In genomic region chr19:46320076-46320785, GRCm38 (mm10) we compare ENCODE assay signal across 11 mouse cellular contexts. TPM values are rescaled to one million over a fixed set of nuclear protein-coding genes. Genes with fewer than 3 reads are reported as not detected.
DNase-seq lines count a peak whose midpoint lies in the region; ATAC-seq and TF ChIP-seq lines count a peak whose summit lies in the region.
"Had no signal": no experiment of that assay in that cellular context is flagged by ENCODE, and none has a peak within 500 bp of the region (broad histone marks: within the 10 kb centered on the region; RNA-seq: fewer than 3 reads in every experiment).

No protein-coding gene starts in this region.

- no peaks in the 10 kb centered on the region for H3K36me3 ChIP-seq in neural tube, embryonic 13.5 days
- no peaks in the 10 kb centered on the region for H3K36me3 ChIP-seq in midbrain, embryonic 16.5 days (ENCODE audit: control insufficient read depth, insufficient read depth, low read length)
- H3K36me3 ChIP-seq: heart, embryonic 13.5 days had no signal

- H3K4me1 ChIP-seq in neural tube, embryonic 13.5 days (replicated peaks), result peaks cover 87% of the 10 kb centered on the region
- peaks cover 88% of the 10 kb centered on the region for H3K4me1 ChIP-seq in midbrain, embryonic 16.5 days (ENCODE audit: control insufficient read depth, insufficient read depth, low read length)

- ATAC-seq in neural tube, embryonic 13.5 days (ENCODE audit: low read depth), result no peak
- no peak for ATAC-seq in midbrain, embryonic 16.5 days
- ATAC-seq: hindbrain, embryonic 16.5 days had no signal

- no peak for TF ChIP-seq CTCF in gastrocnemius, adult 2 months (IDR thresholded peaks at IDR 0.05)

- H3K4me3 ChIP-seq in gastrocnemius, adult 2 months, result no peak overlapping the region
- no peak overlapping the region for H3K4me3 ChIP-seq in neural tube, embryonic 13.5 days
- H3K4me3 ChIP-seq in midbrain, embryonic 16.5 days (ENCODE audit: low read depth, low read length), result no peak overlapping the region
- H3K4me3 ChIP-seq: heart, embryonic 13.5 days had no signal

- H3K4me2 ChIP-seq in neural tube, embryonic 13.5 days, result no peak overlapping the region
- no peak overlapping the region for H3K4me2 ChIP-seq in midbrain, embryonic 16.5 days (ENCODE audit: low read length)

- H3K27me3 ChIP-seq in neural tube, embryonic 13.5 days, result peaks cover 82% of the 10 kb centered on the region
- peaks cover 8% of the 10 kb centered on the region for H3K27me3 ChIP-seq in midbrain, embryonic 16.5 days (ENCODE audit: control insufficient read depth, insufficient read depth, low read depth, low read length)

- DNase-seq in gastrocnemius, adult 2 months, result peak; percentile 10
- no peak for DNase-seq in gastrocnemius, postnatal 14 days
- no peak for DNase-seq in neural tube, embryonic 10.5 days (ENCODE audit: extremely low spot score, low spot score)
- peak; percentile 23 to 34 for DNase-seq in cerebellum, postnatal 25 days
- no peak for DNase-seq in ovary, postnatal 10 days (ENCODE audit: low spot score)
- DNase-seq: adrenal gland, postnatal 25 days; thymus, postnatal 25 days had no signal

- H3K27ac ChIP-seq in gastrocnemius, adult 2 months, result no peak overlapping the region
- H3K27ac ChIP-seq in neural tube, embryonic 13.5 days (replicated peaks), result 0 out of 2 replicates have a peak overlapping the region, but pooled peaks have one; percentile 33
- 0 out of 2 replicates have a peak overlapping the region, but pooled peaks have one; percentile 35 for H3K27ac ChIP-seq in midbrain, embryonic 16.5 days (ENCODE audit: low read length)
- H3K27ac ChIP-seq: heart, embryonic 13.5 days had no signal

- intact Hi-C loops in gastrocnemius, adult 2 months (cut with DNase I), result no loop called here
- intact Hi-C loops in gastrocnemius, postnatal 14 days (cut with DNase I; ENCODE audit: low total_unique reads), result no loop called here

- no peaks in the 10 kb centered on the region for H3K9me3 ChIP-seq in neural tube, embryonic 13.5 days
- H3K9me3 ChIP-seq in midbrain, embryonic 16.5 days (replicated peaks; ENCODE audit: control insufficient read depth, low read length, poor library complexity, severe bottlenecking), result no peaks in the 10 kb centered on the region
- H3K9me3 ChIP-seq: heart, embryonic 13.5 days had no signal

- no peak overlapping the region for H3K9ac ChIP-seq in neural tube, embryonic 13.5 days
- no peak overlapping the region for H3K9ac ChIP-seq in midbrain, embryonic 16.5 days (ENCODE audit: low read depth, low read length)
- H3K9ac ChIP-seq: heart, embryonic 13.5 days had no signal

- 80% methylated on average over 8 of the region's 8 CpGs for WGBS in neural tube, embryonic 13.5 days
- WGBS in midbrain, embryonic 16.5 days, result 89% methylated on average over 8 of the region's 8 CpGs

RNA-seq across cellular contexts. Expression of gene Psd, which starts 6.7 kb away (rescaled TPM):
- under 1 TPM; 0.14 to 0.36 TPM for total RNA-seq in gastrocnemius, adult 2 months (2021)
- 1 to 10 TPM; 1.4 to 1.9 TPM for total RNA-seq in gastrocnemius, postnatal 14 days (2021)
- 47.2 and 53.8 TPM in 2 replicates for polyA plus RNA-seq in neural tube, embryonic 13.5 days (2015; fragmentation: Nextera tagmentation; extraction: Ambion mirVana)
- polyA plus RNA-seq in midbrain, embryonic 16.5 days (2015; fragmentation: Nextera tagmentation; extraction: Ambion mirVana), result 129 and 146 TPM in 2 replicates

RNA-seq across cellular contexts. Expression of gene Fbxl15, which starts 7.8 kb away (rescaled TPM):
- 1 to 10 TPM; 2.9 to 3.8 TPM for total RNA-seq in gastrocnemius, adult 2 months (2021)
- 1 to 10 TPM; 2.4 to 2.8 TPM for total RNA-seq in gastrocnemius, postnatal 14 days (2021)
- 37.7 and 39.1 TPM in 2 replicates for polyA plus RNA-seq in neural tube, embryonic 13.5 days (2015; fragmentation: Nextera tagmentation; extraction: Ambion mirVana)
- polyA plus RNA-seq in midbrain, embryonic 16.5 days (2015; fragmentation: Nextera tagmentation; extraction: Ambion mirVana), result 49.5 and 51.3 TPM in 2 replicates

RNA-seq across cellular contexts. Expression of gene Nfkb2, which starts 16.1 kb away (rescaled TPM):
- total RNA-seq in gastrocnemius, adult 2 months (2021), result 1 to 10 TPM; 8.2 to 8.5 TPM
- 10 to 100 TPM in 1 of 2 experiments, 1 to 10 TPM in 1; 9.6 to 10.4 TPM for total RNA-seq in gastrocnemius, postnatal 14 days (2021)
- polyA plus RNA-seq in neural tube, embryonic 13.5 days (2015; fragmentation: Nextera tagmentation; extraction: Ambion mirVana), result 2.4 and 2.6 TPM in 2 replicates
- polyA plus RNA-seq in midbrain, embryonic 16.5 days (2015; fragmentation: Nextera tagmentation; extraction: Ambion mirVana), result 1.3 and 1.5 TPM in 2 replicates

RNA-seq across cellular contexts. Expression of gene Cuedc2, which starts 18.3 kb away (rescaled TPM):
- total RNA-seq in gastrocnemius, adult 2 months (2021), result 10 to 100 TPM; 58.2 to 67.6 TPM
- total RNA-seq in gastrocnemius, postnatal 14 days (2021), result 10 to 100 TPM; 68.7 to 79.0 TPM
- 318 and 357 TPM in 2 replicates for polyA plus RNA-seq in neural tube, embryonic 13.5 days (2015; fragmentation: Nextera tagmentation; extraction: Ambion mirVana)
- 313 and 332 TPM in 2 replicates for polyA plus RNA-seq in midbrain, embryonic 16.5 days (2015; fragmentation: Nextera tagmentation; extraction: Ambion mirVana)

RNA-seq across cellular contexts. Expression of gene Mfsd13a, which starts 20.7 kb away (rescaled TPM):
- total RNA-seq in gastrocnemius, adult 2 months (2021), result 1 to 10 TPM in 1 of 2 experiments, under 1 TPM in 1; 0.82 to 1.2 TPM
- total RNA-seq in gastrocnemius, postnatal 14 days (2021), result 1 to 10 TPM; 1.1 TPM
- 10.3 and 10.6 TPM in 2 replicates for polyA plus RNA-seq in neural tube, embryonic 13.5 days (2015; fragmentation: Nextera tagmentation; extraction: Ambion mirVana)
- 10.7 and 11.8 TPM in 2 replicates for polyA plus RNA-seq in midbrain, embryonic 16.5 days (2015; fragmentation: Nextera tagmentation; extraction: Ambion mirVana)

Comparison
In these comparisons a context has a peak if more than half of its experiments do, and no peak if none do; other contexts are left out.
1. DNase-seq: peak in gastrocnemius, adult 2 months (single experiment) and cerebellum, postnatal 25 days (2 of 2); none in gastrocnemius, postnatal 14 days (single experiment), neural tube, embryonic 10.5 days (single experiment) and ovary, postnatal 10 days (single experiment).